Mouse (Mus musculus): ENCODE measurements around the gene Dnajc4.

GRCm38 (mm10) chr19:6947742-6948141 is 44.6 kb downstream of the Dnajc4 start:
- no peak for TF ChIP-seq CTCF (IDR thresholded peaks at IDR 0.05; ENCODE audit: low read depth)
- TF ChIP-seq EP300 (IDR thresholded peaks at IDR 0.05; ENCODE audit: low read depth) = no peak

All from heart, postnatal 0 days (tissue).